Mouse (Mus musculus): ENCODE data around the gene Gm11444.

The Gm11444 gene

GRCm38 (mm10) chr11:85850233-85850632, at the start of gene Gm11444:
Gene Gm11444, minus strand, starts transcription at chr11:85850333.
- no peak for DNase-seq (ENCODE audit: low read depth, low spot score)

GRCm38 (mm10) chr11:85896335-85896985, 46.3 kb upstream of the Gm11444 start:
- no peak for DNase-seq (ENCODE audit: low read depth, low spot score)

GRCm38 (mm10) chr11:85894731-85895545, 44.8 kb upstream of the Gm11444 start:
- no peak for DNase-seq (ENCODE audit: low read depth, low spot score)

- DNase-seq (ENCODE audit: low read depth, low spot score): no peak
These were observed 44.0 kb upstream of the Gm11444 start for GRCm38 (mm10) chr11:85894136-85894530.

GRCm38 (mm10) chr11:85893400-85894135, 43.4 kb upstream of the Gm11444 start:
- no peak for DNase-seq (ENCODE audit: low read depth, low spot score)

- DNase-seq (ENCODE audit: low read depth, low spot score): no peak
These were observed 42.6 kb upstream of the Gm11444 start for GRCm38 (mm10) chr11:85892771-85893170.

GRCm38 (mm10) chr11:85891692-85892040, 41.5 kb upstream of the Gm11444 start:
- no peak for DNase-seq (ENCODE audit: low read depth, low spot score)

GRCm38 (mm10) chr11:85891010-85891691, 41.0 kb upstream of the Gm11444 start:
- DNase-seq (ENCODE audit: low read depth, low spot score): no peak

- DNase-seq (ENCODE audit: low read depth, low spot score): no peak
These were observed 40.4 kb upstream of the Gm11444 start for GRCm38 (mm10) chr11:85890563-85890845.

- no peak for DNase-seq (ENCODE audit: low read depth, low spot score)
These were observed 39.8 kb upstream of the Gm11444 start for GRCm38 (mm10) chr11:85889730-85890562.

GRCm38 (mm10) chr11:85889056-85889729, 39.1 kb upstream of the Gm11444 start:
- DNase-seq (ENCODE audit: low read depth, low spot score): no peak

GRCm38 (mm10) chr11:85888451-85888961, 38.4 kb upstream of the Gm11444 start:
- no peak for DNase-seq (ENCODE audit: low read depth, low spot score)

GRCm38 (mm10) chr11:85887801-85888450, 37.8 kb upstream of the Gm11444 start:
- no peak for DNase-seq (ENCODE audit: low read depth, low spot score)

- no peak for DNase-seq (ENCODE audit: low read depth, low spot score)
These were observed 37.1 kb upstream of the Gm11444 start for GRCm38 (mm10) chr11:85887273-85887672.

GRCm38 (mm10) chr11:85886429-85886785, 36.3 kb upstream of the Gm11444 start:
- no peak for DNase-seq (ENCODE audit: low read depth, low spot score)

GRCm38 (mm10) chr11:85885665-85886428, 35.7 kb upstream of the Gm11444 start, which contains the start of gene Tbx4:
Gene Tbx4, plus strand, starts transcription at chr11:85886422.
- no peak for DNase-seq (ENCODE audit: low read depth, low spot score)

- DNase-seq (ENCODE audit: low read depth, low spot score): no peak
These were observed 34.4 kb upstream of the Gm11444 start for GRCm38 (mm10) chr11:85884498-85884897.

- DNase-seq (ENCODE audit: low read depth, low spot score): no peak
These were observed 26.1 kb upstream of the Gm11444 start for GRCm38 (mm10) chr11:85876059-85876788.

Data from embryo, embryonic 11.5 days (tissue).